Mouse (Mus musculus): ENCODE results near the gene Plekhg5. TPM values are rescaled to one million over a fixed set of nuclear protein-coding genes. Genes with fewer than 3 reads are reported as not detected.

Plekhg5 gene
- total RNA-seq, 2 experiments from 2014 or later = 4.9 to 6.6 TPM

GRCm38 (mm10) chr4:152155019-152155418 lies 82.7 kb downstream of the Plekhg5 start:
- H3K27ac ChIP-seq = no peak overlapping the region
- no peak; the same call in 1 of the 2 replicates for TF ChIP-seq CTCF (IDR thresholded peaks at IDR 0.05)
- no peak for DNase-seq

GRCm38 (mm10) chr4:152157779-152158584 lies 85.7 kb downstream of the Plekhg5 start:
- intact Hi-C loops (cut with DNase I) = no loop called here
- no peak for DNase-seq
- Histone ChIP-seq H3K27ac (no peak overlapping the region), H3K4me3 (peak overlapping the region; percentile 60)
- peak; percentile 89 for TF ChIP-seq CTCF (IDR thresholded peaks at IDR 0.05)

More at GRCm38 (mm10) chr4:152155019-152155418, 82.7 kb downstream of the Plekhg5 start:
- intact Hi-C loops (cut with DNase I) = no loop called here
- no peak overlapping the region for H3K4me3 ChIP-seq

- H3K4me3 ChIP-seq = peak within 1 kb of the TSS; percentile 60
- TF ChIP-seq CTCF (IDR thresholded peaks at IDR 0.05) = no peak
- intact Hi-C loops (cut with DNase I) = no loop called here
- H3K27ac ChIP-seq = no peak within 1 kb of the TSS
- DNase-seq = peak; percentile 41
Measured at GRCm38 (mm10) chr4:152158585-152159284, 86.4 kb downstream of the Plekhg5 start, which contains the start of gene Hes2. Gene Hes2, plus strand, starts transcription at chr4:152158867.

- Histone ChIP-seq H3K27ac (no peak overlapping the region), H3K4me3 (peak overlapping the region; percentile 60)
- intact Hi-C loops (cut with DNase I) = no loop called here
- no peak for TF ChIP-seq CTCF (IDR thresholded peaks at IDR 0.05)
- DNase-seq = no peak
Measured at GRCm38 (mm10) chr4:152159285-152159678, 87.0 kb downstream of the Plekhg5 start.

- intact Hi-C loops (cut with DNase I) = no loop called here
- no peak for TF ChIP-seq CTCF (IDR thresholded peaks at IDR 0.05)
- no peak overlapping the region for H3K4me3 ChIP-seq
- no peak overlapping the region for H3K27ac ChIP-seq
- DNase-seq = no peak
Measured at GRCm38 (mm10) chr4:152160748-152161147, 88.5 kb downstream of the Plekhg5 start.

GRCm38 (mm10) chr4:152161601-152162000 lies 89.3 kb downstream of the Plekhg5 start:
- intact Hi-C loops (cut with DNase I) = no loop called here
- H3K4me3 ChIP-seq = no peak overlapping the region
- no peak for DNase-seq
- no peak overlapping the region for H3K27ac ChIP-seq
- no peak for TF ChIP-seq CTCF (IDR thresholded peaks at IDR 0.05)

- DNase-seq = no peak
- Histone ChIP-seq H3K27ac (no peak overlapping the region), H3K4me3 (no peak overlapping the region)
- intact Hi-C loops (cut with DNase I) = no loop called here
- TF ChIP-seq CTCF (IDR thresholded peaks at IDR 0.05) = no peak
Measured at GRCm38 (mm10) chr4:152162748-152163147, 90.5 kb downstream of the Plekhg5 start.

Other genes with a start within 250 kb of the Plekhg5 start
- 100 to 1,000 TPM in 1 of 2 experiments, 10 to 100 TPM in 1; 95.9 to 126 TPM for gene Camta1, start 210.6 kb upstream of the Plekhg5 start, total RNA-seq (2021)
- 10 to 100 TPM; 52.8 to 70.8 TPM for gene Dnajc11, start 138.8 kb upstream of the Plekhg5 start, total RNA-seq (2021)
- 10 to 100 TPM; 31.1 to 32.5 TPM for gene Thap3, start 83.5 kb upstream of the Plekhg5 start, total RNA-seq (2021)
- 1 to 10 TPM; 4.5 to 4.6 TPM for gene Phf13, start 76.2 kb upstream of the Plekhg5 start, total RNA-seq (2021)
- 100 to 1,000 TPM in 1 of 2 experiments, 10 to 100 TPM in 1; 92.5 to 125 TPM for gene Klhl21, start 63.7 kb upstream of the Plekhg5 start, total RNA-seq (2021)
- gene Zbtb48, start 44.8 kb upstream of the Plekhg5 start, total RNA-seq (2021) = 1 to 10 TPM; 2.4 to 3.3 TPM
- gene Tas1r1, start 33.9 kb upstream of the Plekhg5 start, total RNA-seq (2021) = under 1 TPM; 0.53 to 0.59 TPM
- 10 to 100 TPM; 10.6 to 11.7 TPM for gene Nol9, start 33.2 kb upstream of the Plekhg5 start, total RNA-seq (2021)
- gene Tnfrsf25, start 43.4 kb downstream of the Plekhg5 start, total RNA-seq (2021) = 1 to 10 TPM in 1 of 2 experiments, under 1 TPM in 1; 0.38 to 2.0 TPM
- under 1 TPM; 0.13 to 0.45 TPM for gene Espn, start 79.9 kb downstream of the Plekhg5 start, total RNA-seq (2021)
- gene Hes2, start 86.4 kb downstream of the Plekhg5 start, total RNA-seq (2021) = not detected
- 10 to 100 TPM; 12.7 to 22.8 TPM for gene Acot7, start 105.6 kb downstream of the Plekhg5 start, total RNA-seq (2021)
- gene Gpr153, start 201.7 kb downstream of the Plekhg5 start, total RNA-seq (2021) = 1 to 10 TPM; 3.4 to 7.3 TPM
- not detected for gene Hes3, start 219.2 kb downstream of the Plekhg5 start, total RNA-seq (2021)
- gene Icmt, start 224.7 kb downstream of the Plekhg5 start, total RNA-seq (2021) = 10 to 100 TPM; 18.1 to 19.3 TPM
- not detected for gene Rnf207, start 246.5 kb downstream of the Plekhg5 start, total RNA-seq (2021)